Mouse (Mus musculus): Measurements from ENCODE around the gene Daam1.

DNA sequence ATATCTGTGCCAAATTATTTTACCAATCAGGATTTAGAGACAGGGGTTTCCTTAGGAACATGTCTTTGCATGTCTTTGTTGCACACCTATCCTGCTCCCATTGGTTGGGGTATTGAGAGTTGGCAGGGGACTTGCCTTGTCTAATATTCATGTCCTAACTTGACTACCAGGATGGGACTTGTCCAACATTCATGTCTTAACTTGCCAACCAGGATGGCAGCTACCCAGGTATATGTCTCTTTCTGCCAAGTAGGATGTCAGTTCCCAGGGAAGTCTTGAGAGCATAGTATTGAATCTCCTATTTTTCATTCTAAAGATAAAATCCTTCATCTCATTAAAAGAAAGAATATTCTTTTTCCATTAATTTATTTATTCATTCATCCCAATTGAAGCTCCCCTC is 44.4 kb upstream of the Daam1 start:
- TF ChIP-seq USF1 (IDR thresholded peaks at IDR 0.05; ENCODE audit: low read depth) (no peak), POLR2AphosphoS2 (IDR thresholded peaks at IDR 0.05; ENCODE audit: insufficient read length, low read depth) (no peak), POLR2A (IDR thresholded peaks at IDR 0.05; ENCODE audit: insufficient read length, low read depth) (no peak), MYOD1 (IDR thresholded peaks at IDR 0.05; ENCODE audit: control insufficient read depth in 1 of 3, insufficient read length in 2 of 3, low read depth in 2 of 3) (no peak), MAX (IDR thresholded peaks at IDR 0.05; ENCODE audit: low read depth) (no peak), E2F4 (IDR thresholded peaks at IDR 0.05; ENCODE audit: insufficient read depth) (no peak), TCF3 (IDR thresholded peaks at IDR 0.05; ENCODE audit: insufficient read length, low read depth) (no peak), REST (IDR thresholded peaks at IDR 0.05; ENCODE audit: insufficient read depth, insufficient read length) (no peak), CEBPB (IDR thresholded peaks at IDR 0.05; ENCODE audit: insufficient read depth, poor library complexity, severe bottlenecking) (no peak), SRF (IDR thresholded peaks at IDR 0.05; ENCODE audit: control insufficient read depth, insufficient read length, low read depth) (no peak), TCF12 (IDR thresholded peaks at IDR 0.05; ENCODE audit: insufficient read depth, poor library complexity, severe bottlenecking) (no peak)
